Mouse (Mus musculus) left cerebral cortex, adult 8-10 months (tissue): ENCODE results near the gene Bcap29. TPM values are rescaled to one million over a fixed set of nuclear protein-coding genes. Genes with fewer than 3 reads are reported as not detected.
"Not testable (repeated sequence)": the region's sequence is repeated elsewhere in the genome, so short reads cannot be mapped to it uniquely, and the experiment has no call there.

Experiments
- DNase-seq, 2 experiments: peaks; one replicate each; pipeline ENCODE4 v3.0.0; 2022; ENCODE audit warnings: low spot score in 2 of 2
- total RNA-seq, 4 experiments: library from RNA; stranded (reverse); gene quantifications; 2 replicates each; pipeline ENCODE4 v1.2.4; 2022

Gene Bcap29
- 10 to 100 TPM; 36.7 to 48.6 (median 45.2) TPM for total RNA-seq

DNA sequence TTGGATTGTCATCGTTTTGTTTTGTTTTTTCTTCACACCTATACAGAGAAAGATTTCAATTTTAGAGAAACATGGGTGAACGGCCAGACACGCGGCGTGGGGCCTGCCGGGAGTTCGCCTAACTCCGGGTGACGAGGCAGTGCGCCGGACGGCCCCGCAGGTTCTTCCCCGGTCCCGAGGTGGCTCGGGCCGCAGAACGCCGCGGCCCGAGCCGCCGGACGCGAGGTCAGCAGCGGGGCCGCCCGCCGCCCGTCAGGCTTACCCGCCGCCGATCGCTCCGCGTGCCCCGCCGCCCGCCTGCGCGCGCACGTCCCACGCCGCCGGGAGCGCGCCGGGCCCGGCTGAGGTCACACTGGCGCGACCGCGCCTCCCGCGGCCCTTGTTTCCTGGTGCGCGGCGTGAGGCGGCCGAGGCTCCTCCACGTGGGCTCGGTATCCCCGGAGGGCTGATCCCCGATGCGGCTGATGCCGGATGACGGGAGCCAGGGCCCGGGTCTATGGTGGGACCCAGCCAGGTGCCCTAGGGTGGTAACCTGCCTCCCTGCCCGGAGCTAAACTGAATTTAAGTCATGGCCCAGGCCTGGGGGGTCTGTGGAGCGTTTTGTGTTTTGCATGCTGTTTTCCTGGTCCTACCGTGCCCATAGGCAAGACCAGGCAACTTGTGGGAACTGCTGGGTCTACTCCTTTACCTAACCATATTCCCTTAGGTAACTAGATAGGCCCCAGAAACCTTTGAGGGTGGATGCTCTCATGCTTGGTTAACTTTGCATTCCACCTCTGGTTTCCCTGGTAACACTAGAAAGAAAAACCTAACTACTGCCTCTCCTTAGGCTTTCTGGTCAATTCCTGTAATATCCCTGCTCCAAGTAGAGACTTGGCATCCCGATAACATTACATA is at the start of gene Bcap29:
Gene Bcap29, minus strand, starts transcription at position 316 of the 897 bp plus-strand sequence.
- peak; percentile 22 to 33 for DNase-seq

DNA sequence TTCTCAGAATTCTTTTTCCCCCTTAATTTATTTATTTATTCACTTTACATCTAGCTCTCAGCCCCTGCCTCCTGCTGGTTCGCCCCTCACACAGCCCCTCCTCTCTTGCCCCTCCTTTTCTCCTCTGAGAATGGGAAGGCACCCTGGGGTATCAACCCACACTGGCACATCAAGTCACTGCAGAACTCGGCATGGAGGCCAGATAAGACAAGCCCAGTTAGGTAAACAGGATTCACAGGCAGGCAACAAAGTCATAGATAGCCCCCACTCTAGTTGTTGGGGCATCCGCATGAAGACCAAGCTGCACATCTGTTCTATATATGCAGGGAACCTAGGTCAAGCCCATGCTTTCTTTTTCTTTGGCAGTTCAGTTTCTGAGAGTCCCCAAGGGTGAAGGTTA is 32.7 kb upstream of the Bcap29 start:
- DNase-seq: no peak

DNA sequence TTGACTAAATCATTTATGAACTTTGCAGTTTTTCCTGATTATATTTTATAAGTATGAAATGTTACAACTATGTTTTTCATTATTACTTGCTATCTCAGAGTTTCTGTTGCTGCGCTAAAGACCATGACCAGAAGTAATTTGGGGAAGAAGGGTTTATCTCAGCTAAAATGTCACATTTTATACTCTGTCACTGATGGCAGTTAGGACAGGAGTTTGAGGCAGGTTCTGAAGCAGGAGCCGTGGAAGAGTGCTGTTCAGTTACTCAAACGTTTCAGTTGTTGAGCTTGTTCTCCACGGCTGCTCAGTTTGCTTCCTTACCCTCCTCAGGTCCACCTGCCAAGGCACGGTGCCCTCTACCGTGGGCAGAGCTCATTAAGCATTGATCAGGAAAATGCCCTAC is 31.5 kb upstream of the Bcap29 start:
- DNase-seq: no peak

DNA sequence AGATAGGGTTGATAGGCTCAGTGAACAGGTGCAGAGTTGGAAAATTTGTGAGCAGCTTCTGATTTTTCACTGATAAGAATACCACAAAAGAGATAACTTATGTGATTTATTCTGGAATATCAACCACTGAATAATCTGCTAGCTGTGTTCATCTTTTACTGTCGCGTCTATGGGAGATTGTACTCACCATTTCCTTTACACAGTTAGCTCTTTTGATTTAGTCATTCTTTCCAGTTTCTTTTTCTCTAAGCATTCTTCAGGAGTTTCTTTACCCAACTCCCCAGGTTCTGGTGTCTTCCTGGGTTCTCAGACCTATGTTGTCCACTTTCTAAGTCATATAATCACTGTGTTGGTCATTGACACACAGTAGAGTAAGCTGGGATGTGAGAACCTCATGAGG is 22.4 kb upstream of the Bcap29 start:
- no peak for DNase-seq

DNA sequence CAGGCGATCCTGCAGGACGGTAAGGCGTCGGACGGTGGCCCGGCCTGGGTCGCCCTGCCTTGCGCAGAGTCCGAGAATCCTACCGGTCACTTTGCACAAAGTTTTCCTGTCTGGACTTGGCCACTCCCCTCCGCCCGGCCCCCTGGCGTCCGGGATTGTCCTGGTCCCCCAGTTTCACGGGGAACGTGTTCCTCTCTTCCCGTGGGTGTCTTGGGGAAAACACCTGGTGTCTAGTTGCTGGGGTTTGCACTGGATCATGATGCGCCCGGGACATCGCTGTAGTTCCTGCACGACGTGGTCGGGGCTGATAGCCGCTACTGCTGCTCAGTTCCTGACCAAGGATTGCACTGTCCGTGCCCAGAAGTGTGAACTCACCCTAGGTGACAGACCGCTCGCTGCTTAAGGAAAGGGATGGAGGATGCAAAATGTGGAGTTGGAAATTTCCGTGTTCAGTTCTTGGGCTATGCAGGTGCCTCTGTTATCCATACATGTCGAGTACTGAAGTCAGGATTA is 20.6 kb upstream of the Bcap29 start:
- no peak for DNase-seq

DNA sequence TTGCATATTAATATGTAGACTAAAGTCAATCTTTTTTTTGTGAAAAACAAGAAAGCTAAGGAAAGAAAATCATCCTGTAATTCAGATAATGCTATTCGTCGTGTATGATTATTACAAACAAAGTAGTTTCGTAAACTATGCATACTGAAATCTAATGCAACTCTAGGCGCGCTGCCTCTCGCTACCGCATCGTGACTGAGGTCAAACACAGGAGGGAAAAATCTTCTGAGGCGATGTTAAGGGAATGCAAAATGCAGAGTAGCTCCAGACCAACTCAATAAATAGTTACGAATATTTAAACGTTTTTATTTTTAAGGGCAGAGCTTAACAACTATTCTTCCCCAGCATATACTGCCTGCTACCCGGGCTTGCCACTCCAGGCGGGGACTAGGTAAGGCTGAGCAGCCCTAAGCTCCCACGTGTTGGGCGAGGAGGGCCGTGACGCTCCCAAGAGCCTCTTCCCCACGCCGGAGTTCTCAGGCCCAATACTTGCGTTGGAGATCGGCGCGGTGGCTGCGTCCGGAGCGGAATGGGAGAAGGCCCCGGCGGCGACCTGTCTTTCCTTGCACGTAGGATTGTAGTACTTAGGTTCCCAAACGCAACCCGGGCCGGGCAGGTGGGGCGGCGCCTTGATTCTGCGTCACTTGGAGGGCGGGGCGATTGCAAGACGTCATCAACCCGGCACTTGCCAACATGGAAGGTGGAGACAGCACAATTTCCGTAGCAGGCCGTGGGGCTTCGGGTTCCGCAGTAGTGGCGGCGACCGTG is 19.9 kb upstream of the Bcap29 start, which contains the start of the genes Dus4l and Cog5:
Gene Dus4l, minus strand, starts transcription at position 630 of the 768 bp plus-strand sequence.
Gene Cog5, plus strand, starts transcription at position 673 of the 768 bp plus-strand sequence.
- peak; percentile 88 to 99 for DNase-seq

DNA sequence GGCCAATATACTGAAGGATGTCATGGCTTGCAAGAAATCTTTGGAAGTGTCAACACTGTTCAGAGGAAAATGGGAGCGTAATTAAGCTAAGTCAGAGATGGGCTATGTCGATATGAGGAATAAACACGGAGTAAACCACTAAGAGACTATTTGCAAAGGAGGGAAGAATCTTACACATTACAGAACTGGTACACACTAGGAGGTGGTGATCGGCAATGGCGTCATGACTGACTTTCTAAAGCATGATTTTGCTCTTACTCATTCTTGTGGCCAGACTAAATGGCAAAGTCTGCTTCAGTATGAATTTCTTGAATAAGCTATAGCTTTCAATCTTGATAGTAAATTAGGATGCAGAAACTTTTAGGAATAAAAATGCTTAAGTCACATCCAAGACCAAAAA is 19.2 kb upstream of the Bcap29 start:
- DNase-seq: no peak

DNA sequence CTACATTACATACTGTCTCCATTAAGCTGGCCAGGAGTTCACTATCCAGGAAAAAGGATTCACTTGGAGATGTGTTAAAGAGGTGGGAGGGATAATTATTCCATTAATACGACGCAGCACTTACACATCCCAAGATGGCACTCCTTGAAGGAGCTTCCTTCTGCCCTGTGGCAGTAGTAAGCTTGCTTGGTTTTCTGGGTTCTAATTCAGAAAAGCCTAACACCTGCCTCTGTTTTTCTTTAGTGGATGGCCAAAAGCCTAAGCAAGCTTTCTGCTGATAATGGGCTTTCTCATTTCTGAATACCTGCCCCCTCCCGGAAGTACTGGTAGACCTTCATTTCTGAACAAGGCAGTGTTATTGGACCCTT is 766 bp upstream of the Bcap29 start:
- no peak for DNase-seq

DNA sequence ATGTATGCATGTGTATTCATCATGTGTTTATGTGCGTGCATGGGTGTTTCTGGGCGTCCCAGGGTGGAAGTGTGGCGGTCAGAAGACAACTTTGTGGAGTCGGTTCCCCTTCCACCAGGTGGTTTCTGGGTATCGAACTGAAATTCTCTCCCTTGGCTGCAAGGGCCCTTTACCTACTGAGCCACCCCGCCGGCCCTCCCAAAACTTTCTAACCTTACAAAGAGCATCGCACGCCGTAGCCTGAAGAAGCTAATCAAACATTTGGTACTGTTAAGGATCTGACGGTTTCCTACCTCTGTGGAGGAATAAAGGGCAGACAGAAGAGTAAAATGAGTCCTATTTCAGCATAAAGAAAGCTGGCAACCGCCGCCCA is 502 bp downstream of the Bcap29 start:
- DNase-seq: peak in 1 of 2 experiments; percentile 18

DNA sequence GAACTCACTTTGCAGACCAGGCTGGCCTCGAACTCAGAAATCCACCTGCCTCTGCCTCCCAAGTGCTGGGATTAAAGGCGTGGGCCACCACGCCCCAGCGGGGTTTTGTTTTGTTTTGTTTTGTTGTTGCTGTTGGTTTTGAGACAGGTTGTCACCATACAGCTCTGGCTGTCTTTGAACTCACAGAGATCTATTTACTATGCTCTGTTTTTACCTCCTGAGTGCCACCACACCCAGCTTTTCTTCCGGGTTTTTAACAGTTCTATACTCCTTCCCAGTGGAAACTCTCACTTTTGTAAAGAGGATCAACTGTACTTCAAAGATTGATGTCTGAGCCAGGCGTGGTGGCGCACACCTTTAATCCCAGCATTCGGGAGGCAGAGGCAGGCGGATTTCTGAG is 6.1 kb downstream of the Bcap29 start:
- not testable (repeated sequence) for DNase-seq

DNA sequence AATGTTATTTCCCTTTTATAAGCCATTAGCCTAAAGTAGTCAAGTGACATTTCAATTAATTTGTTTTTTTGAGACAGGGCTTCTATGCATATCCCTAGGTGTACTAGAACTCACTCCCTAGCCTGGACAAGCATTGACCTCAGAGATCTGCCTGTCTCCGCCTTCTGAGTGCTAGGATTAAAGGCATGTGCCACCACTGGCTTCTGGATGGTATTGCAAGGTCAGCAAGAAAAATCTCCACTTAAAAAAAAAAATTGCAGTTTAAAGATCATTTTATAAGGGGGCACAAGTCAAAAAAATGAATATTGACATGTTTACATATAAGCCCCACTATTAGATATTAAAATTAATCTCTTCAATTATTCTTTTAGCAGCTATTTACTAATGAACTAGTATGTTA is 9.4 kb downstream of the Bcap29 start:
- no peak for DNase-seq

DNA sequence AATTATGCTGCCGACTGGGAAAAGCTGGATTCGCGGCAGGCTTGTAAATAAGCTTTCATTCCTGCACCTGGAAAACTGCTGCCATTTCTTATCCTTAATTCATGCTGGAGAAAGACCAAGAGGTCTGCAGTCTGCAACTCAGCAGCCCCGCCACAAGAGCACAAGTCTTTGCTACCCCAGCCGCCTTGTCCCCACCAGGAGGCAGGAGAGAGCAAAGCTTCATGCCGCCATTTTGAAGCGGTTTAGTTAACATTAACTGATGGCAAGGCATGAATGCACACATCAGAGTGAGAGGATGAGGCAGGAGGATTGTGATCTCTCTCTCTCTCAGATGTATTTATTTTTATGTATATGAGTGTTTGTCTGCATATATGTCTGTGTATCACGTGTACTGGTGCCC is 14.4 kb downstream of the Bcap29 start:
- no peak for DNase-seq

DNA sequence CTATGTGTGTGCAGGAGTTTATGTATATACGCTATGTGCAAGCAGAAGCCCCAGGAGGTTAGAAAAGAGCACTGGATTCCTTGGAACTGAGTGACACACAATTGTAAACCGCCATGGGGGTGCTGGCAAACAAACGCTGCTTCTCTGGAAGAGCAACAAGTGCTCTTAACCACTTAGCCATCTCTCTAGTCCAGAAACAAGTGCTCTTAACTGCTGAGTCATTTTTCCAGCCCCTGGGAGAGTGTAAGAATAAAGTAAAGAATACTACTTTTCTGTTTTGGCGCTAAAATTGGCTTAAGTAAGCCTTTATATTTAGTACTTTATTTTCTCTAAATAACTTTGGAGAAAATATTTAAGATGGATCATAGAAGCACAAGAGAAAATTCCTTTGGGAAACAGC is 21.1 kb downstream of the Bcap29 start:
- DNase-seq: no peak

DNA sequence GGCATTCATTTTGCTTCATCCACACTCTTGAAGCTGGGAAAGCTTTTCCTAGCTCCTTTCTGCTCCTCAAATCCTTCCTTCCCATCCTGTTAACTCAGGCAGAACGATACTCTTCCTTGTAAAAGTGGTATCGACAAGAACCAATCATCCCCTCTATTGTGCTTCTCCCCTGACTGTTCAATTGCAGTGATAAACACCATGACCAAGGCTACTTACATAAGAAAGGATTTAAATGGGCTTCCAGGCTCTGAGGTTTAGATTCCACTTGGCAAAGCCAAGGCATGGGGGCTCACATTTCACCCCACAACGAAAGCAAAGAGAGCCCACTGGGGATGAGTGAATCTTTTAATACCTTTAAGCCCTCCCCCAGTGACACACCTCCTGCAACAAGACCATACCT is 26.3 kb downstream of the Bcap29 start:
- DNase-seq: no peak

DNA sequence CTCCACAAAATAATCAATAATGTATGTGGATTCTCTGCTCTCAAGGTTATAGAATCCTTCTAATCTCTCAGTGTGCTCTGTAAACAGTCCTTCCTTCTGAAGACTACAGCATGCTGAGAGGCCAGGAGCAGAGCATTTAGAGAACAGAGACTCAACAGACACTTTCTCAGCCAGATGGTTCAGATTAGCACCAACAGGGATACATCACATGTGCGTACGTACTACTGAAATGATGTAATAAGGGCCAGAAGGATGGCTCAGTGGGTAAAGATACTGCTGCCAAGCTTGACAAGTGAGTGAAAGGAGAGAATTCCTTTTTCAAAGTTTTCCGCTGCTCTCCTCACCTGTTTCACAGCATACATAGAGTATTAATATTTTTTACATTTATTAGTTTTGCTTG is 29.6 kb downstream of the Bcap29 start:
- DNase-seq: no peak

DNA sequence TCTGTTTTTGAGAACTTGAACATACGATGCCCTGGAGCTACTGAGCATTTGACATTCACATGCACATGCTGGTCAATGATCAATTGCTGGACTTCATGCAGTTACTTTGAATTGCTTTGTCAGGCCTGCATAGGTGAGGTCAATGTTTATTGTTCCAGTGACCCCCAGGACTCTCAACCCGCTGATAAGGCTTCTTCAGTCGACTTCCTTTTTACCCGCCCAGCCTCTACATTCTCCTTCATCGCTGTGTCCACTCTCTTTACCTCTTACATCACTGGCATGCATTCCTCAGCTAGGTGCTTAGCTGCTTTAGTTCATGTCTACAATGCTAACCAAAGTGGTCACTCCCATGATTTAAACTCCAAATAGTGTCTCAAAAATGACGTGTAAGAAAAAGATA is 30.9 kb downstream of the Bcap29 start:
- no peak for DNase-seq

DNA sequence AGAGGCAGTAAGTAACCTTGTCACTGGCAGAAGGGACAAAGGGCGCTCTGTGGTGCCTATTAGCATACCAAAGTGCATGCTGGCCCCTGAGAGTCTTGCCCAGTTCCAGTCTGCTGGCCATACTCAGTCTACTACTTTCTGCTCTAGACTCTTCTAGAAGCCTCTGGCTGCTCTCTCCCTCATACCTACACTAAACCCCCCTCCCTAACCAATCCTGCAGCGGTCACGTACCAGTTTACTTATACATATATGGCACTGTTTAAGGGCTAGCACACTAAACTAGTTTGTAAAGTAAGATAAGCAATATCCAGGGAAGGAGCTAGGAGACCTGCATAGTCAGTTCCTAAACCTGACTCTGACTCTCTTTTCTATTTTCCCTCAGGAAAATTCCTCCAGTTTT is 40.2 kb downstream of the Bcap29 start:
- no peak for DNase-seq

DNA sequence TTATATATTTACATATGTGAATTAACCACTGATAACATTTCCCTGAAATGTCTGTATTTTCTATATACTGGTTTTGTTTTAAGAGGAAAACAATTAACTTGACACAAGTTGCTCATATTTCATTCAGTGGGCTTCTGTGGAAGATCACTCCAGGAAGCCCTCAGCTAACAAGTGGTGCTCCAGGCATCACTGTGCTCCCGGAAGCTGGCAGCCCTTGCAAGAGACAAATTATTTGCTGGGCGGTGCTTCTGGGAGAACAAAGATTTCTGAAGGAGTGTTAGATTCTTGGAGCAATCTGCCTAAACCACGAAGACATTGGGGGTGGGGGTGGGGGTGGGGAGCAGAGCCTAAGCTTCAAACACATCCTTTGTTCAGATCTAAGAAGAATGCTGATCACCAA is 42.4 kb downstream of the Bcap29 start:
- no peak for DNase-seq

DNA sequence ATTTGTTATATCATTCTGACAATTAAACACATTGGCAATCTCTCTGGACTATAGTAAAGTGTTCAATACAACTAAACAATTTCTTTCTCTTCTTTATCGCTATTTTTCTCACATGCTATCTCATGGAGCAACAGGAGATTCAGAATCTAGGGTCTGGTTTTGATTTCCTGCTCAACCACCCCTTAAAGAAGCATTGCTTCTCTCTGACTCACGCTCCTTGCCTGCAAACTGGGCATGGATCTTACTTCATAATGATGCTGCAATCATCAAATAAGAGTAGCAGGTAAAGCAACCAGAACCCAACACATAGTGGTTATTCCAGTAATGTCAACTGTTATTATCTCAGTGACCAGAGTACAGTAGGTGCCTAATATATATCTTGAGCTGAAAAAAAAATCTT is 50.7 kb downstream of the Bcap29 start:
- DNase-seq: no peak

DNA sequence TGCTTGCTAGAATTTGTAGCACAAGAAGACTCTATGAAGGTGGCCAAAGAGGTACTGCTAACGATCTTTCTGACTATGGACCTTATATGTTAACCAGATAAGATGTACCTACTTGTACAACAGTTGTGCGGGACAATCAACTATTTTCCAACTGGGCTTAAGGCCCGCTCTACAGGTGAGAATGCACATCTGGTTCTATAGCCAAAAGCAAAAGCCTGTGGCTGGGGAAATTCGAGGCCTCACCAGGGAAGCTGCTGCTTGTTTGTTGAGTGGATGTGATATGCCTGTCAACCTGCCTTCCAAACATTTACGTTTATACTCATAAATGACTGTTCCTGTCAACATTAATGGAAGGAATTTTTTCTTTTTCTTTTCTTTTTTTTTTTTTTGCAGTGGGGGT is 52.4 kb downstream of the Bcap29 start:
- no peak for DNase-seq

DNA sequence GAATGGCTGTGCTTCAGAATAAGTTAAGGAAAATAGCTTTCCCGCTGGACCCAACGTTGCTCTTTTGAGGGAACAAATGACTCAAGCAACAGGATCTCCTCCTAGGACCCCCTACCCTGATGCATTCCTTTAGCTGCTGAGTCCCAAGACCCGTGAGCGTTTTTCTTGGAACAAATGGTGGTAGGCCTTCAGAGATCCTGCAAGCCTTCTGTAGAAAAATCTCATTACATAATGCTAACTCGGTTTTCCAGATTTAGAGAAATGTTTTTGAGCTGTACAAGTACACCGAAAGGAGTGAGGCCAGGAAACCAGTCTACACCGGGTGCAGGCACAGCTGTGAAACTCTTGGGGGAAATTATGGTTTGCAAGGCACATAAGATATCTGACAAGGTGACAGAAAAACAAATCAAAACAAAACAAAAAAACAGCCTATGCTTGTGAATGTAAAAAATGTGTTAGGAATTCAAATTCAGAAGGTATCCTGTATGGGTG is 53.1 kb downstream of the Bcap29 start:
- DNase-seq: no peak

DNA sequence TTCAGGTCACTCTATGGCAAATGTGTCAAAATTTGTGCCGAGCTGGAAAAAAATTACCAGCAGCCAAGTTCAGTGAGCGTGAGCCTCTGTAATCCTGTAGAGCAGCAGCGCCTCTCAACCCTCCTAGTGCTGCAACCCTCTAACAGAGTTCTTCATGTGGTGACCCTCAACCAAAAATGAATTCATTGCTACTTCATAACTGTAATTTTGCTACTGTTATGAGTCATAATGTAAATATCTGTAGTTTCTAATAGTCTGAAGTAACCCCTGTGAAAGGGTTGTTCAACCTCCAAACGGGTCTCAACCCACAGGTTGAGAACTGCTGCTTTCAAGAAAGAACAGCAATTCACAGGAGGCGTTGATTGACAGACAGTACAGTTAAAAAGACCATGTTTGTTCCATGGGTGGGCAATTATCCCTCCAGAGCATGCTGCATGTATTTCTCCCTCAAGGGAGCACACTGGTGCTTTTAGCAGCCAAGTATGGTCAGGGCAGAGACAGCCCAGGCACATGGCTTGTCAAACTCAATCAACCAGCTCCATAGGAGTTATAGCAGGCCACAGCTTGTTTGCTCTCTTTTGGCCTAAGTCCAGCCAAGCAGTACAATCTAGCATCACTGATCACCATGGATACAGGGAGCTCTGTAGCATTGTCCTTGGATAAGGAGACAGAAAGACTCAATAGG is 53.7 kb downstream of the Bcap29 start:
- DNase-seq: no peak
